Mouse (Mus musculus) G1E (cell line): ENCODE results near the gene Fyb. TPM values are rescaled to one million over a fixed set of nuclear protein-coding genes. Genes with fewer than 3 reads are reported as not detected.

Experiments used
- ATAC-seq: 2 replicates; pipeline ENCODE4 v1.8.0; 2016; ENCODE audit warnings: mild to moderate bottlenecking; ENCODE audit not compliant: insufficient number of reproducible peaks, poor library complexity, low FRiP score, severe bottlenecking; ENCODE audit errors: extremely low read depth
- DNase-seq: peaks from one replicate; pipeline ENCODE4 v3.0.0; 2012; ENCODE audit warnings: low spot score
- H3K27me3 ChIP-seq: 2 replicates; pipeline ENCODE4 v1.6.1; 2012; ENCODE audit warnings: mild to moderate bottlenecking, low read length, inconsistent platforms; ENCODE audit not compliant: insufficient read depth
- H3K36me3 ChIP-seq: replicated peaks from 2 replicates; pipeline ENCODE3; 2012; ENCODE audit warnings: mild to moderate bottlenecking, inconsistent platforms
- H3K4me1 ChIP-seq: 2 replicates; pipeline ENCODE4 v1.6.1; 2012; ENCODE audit warnings: low read depth, low read length, inconsistent platforms, mixed read lengths; ENCODE audit not compliant: insufficient read depth
- H3K4me3 ChIP-seq: 2 replicates; pipeline ENCODE4 v1.5.1; 2012; ENCODE audit warnings: low read depth, mild to moderate bottlenecking, inconsistent platforms, low read length, moderate library complexity, mixed read lengths
- H3K9me3 ChIP-seq: replicated peaks from 2 replicates; pipeline ENCODE4 v1.6.1; 2012; ENCODE audit warnings: inconsistent platforms
- CTCF ChIP-seq: IDR thresholded peaks from 2 replicates; pipeline ENCODE4 v1.5.1; 2012; ENCODE audit warnings: low read depth, low read length, inconsistent platforms, mixed read lengths
- GATA1 ChIP-seq: IDR thresholded peaks from 2 replicates; pipeline ENCODE4 v1.6.1; 2012; ENCODE audit warnings: borderline replicate concordance, low read length, inconsistent platforms, mixed read lengths
- GATA2 ChIP-seq: IDR thresholded peaks from 2 replicates; pipeline ENCODE4 v1.6.1; 2012; ENCODE audit warnings: low read depth, low read length, inconsistent platforms, borderline replicate concordance
- POLR2AphosphoS5 ChIP-seq: IDR thresholded peaks from 2 replicates; pipeline ENCODE4 v1.6.1; 2012; ENCODE audit warnings: low read depth, low read length, inconsistent platforms; ENCODE audit not compliant: insufficient replicate concordance
- TAL1 ChIP-seq: conservative IDR thresholded peaks from 2 replicates; pipeline ENCODE4 v1.6.1; 2012; ENCODE audit warnings: low read depth, low read length, inconsistent platforms, mixed read lengths
- polyA plus RNA-seq: library from polyadenylated mRNA; stranded (reverse); fragments of >175 nt; gene quantifications from 2 replicates; pipeline ENCODE4 v1.2.3, GENCODE M21; 2012
- total RNA-seq, 2 experiments: library from RNA; stranded (forward) in 1 of 2; stranded (reverse) in 1 of 2; fragments of 200-1000 nt in 1 of 2; fragments of >200 nt in 1 of 2; fragmentation: Nextera tagmentation in 1 of 2; gene quantifications; 2 replicates each; pipeline ENCODE4 v1.2.3; 2014 to 2017

Fyb gene
- total and polyA plus RNA-seq, 3 experiments = 126 to 1,103 (median 317) TPM

GRCm38 (mm10) chr15:6519417-6520255 lies 3.0 kb upstream of the Fyb start:
- no peak for DNase-seq
- Histone ChIP-seq H3K4me1 (peaks cover 51% of the 10 kb centered on the region), H3K4me3 (peak overlapping the region; percentile 61; the same call in 1 of the 2 replicates), H3K36me3 (no peaks in the 10 kb centered on the region), H3K9me3 (no peaks in the 10 kb centered on the region), H3K27me3 (no peaks in the 10 kb centered on the region)
- no peak for TF ChIP-seq TAL1
- TF ChIP-seq POLR2AphosphoS5 = no peak
- no peak for TF ChIP-seq CTCF
- no peak for TF ChIP-seq GATA1
- TF ChIP-seq GATA2 = no peak
- ATAC-seq = peak; percentile 26

GRCm38 (mm10) chr15:6520505-6521155 lies 2.0 kb upstream of the Fyb start:
- ATAC-seq = peak; percentile 47
- Histone ChIP-seq H3K4me1 (peaks cover 61% of the 10 kb centered on the region), H3K36me3 (peaks cover 4% of the 10 kb centered on the region), H3K4me3 (peak overlapping the region; percentile 61; the same call in 1 of the 2 replicates), H3K27me3 (no peaks in the 10 kb centered on the region), H3K9me3 (no peaks in the 10 kb centered on the region)
- no peak for DNase-seq
- TF ChIP-seq POLR2AphosphoS5 (no peak), GATA1 (no peak), TAL1 (peak; percentile 86), GATA2 (no peak), CTCF (no peak)

- no peak for DNase-seq
- Histone ChIP-seq H3K9me3 (no peaks in the 10 kb centered on the region), H3K36me3 (peaks cover 12% of the 10 kb centered on the region), H3K4me1 (peaks cover 62% of the 10 kb centered on the region), H3K4me3 (peak overlapping the region; percentile 13; the same call in 1 of the 2 replicates), H3K27me3 (no peaks in the 10 kb centered on the region)
- ATAC-seq = no peak
- TF ChIP-seq CTCF (no peak), TAL1 (0 out of 2 replicates have a peak, but pooled peaks have one; percentile 22), GATA1 (no peak), POLR2AphosphoS5 (no peak), GATA2 (no peak)
These were observed 2.1 kb downstream of the Fyb start for GRCm38 (mm10) chr15:6524801-6525200.

GRCm38 (mm10) chr15:6525386-6525785 lies 2.7 kb downstream of the Fyb start:
- Histone ChIP-seq H3K9me3 (no peaks in the 10 kb centered on the region), H3K27me3 (no peaks in the 10 kb centered on the region), H3K4me3 (peak overlapping the region; percentile 47; the same call in 1 of the 2 replicates), H3K36me3 (peaks cover 12% of the 10 kb centered on the region), H3K4me1 (peaks cover 56% of the 10 kb centered on the region)
- no peak for TF ChIP-seq CTCF
- TF ChIP-seq GATA1 = no peak
- no peak for TF ChIP-seq POLR2AphosphoS5
- TF ChIP-seq TAL1 = no peak
- TF ChIP-seq GATA2 = no peak
- no peak for DNase-seq
- ATAC-seq = no peak

GRCm38 (mm10) chr15:6533858-6534343 lies 11.2 kb downstream of the Fyb start:
- no peaks in the 10 kb centered on the region for H3K27me3 ChIP-seq
- DNase-seq (no peak), ATAC-seq (no peak)

GRCm38 (mm10) chr15:6534592-6534991 lies 11.9 kb downstream of the Fyb start:
- no peaks in the 10 kb centered on the region for H3K9me3 ChIP-seq
- TF ChIP-seq GATA1 = no peak
- no peak for TF ChIP-seq GATA2
- no peak for TF ChIP-seq CTCF
- no peak for TF ChIP-seq POLR2AphosphoS5
- no peak for TF ChIP-seq TAL1
- DNase-seq (no peak), ATAC-seq (peak; percentile 40)
- peaks cover 12% of the 10 kb centered on the region for H3K36me3 ChIP-seq
- no peaks in the 10 kb centered on the region for H3K27me3 ChIP-seq
- H3K4me3 ChIP-seq = peak overlapping the region; percentile 54; the same call in 1 of the 2 replicates
- peaks cover 12% of the 10 kb centered on the region for H3K4me1 ChIP-seq

More at GRCm38 (mm10) chr15:6533858-6534343, 11.2 kb downstream of the Fyb start:
- H3K36me3 ChIP-seq = peaks cover 12% of the 10 kb centered on the region
- peak overlapping the region; percentile 54; the same call in 1 of the 2 replicates for H3K4me3 ChIP-seq
- peaks cover 12% of the 10 kb centered on the region for H3K4me1 ChIP-seq
- TF ChIP-seq GATA2 (no peak), POLR2AphosphoS5 (no peak), TAL1 (no peak), GATA1 (no peak), CTCF (no peak)
- no peaks in the 10 kb centered on the region for H3K9me3 ChIP-seq
